Mouse (Mus musculus): ENCODE results near the gene Lrrc55.

- no peak for TF ChIP-seq POLR2A (IDR thresholded peaks at IDR 0.05; ENCODE audit: low read depth, low read length)
- no peak for TF ChIP-seq CTCF (conservative IDR thresholded peaks at IDR 0.05; ENCODE audit: insufficient read depth, insufficient read length, low read depth, low read length)
Measured at GRCm38 (mm10) chr2:85156136-85156535, 40.9 kb downstream of the Lrrc55 start.
